Mouse (Mus musculus): ENCODE measurements around the gene Tcirg1. TPM values are rescaled to one million over a fixed set of nuclear protein-coding genes. Genes with fewer than 3 reads are reported as not detected.
A peak's percentile ranks its signal among the peaks of the same experiment; 100 is the strongest.

The Tcirg1 gene
- 31.4 and 45.2 TPM in 2 replicates for polyA plus RNA-seq (2012; rRNA removed)

- peak; percentile 66 for DNase-seq (ENCODE audit: low read depth)
- TF ChIP-seq POLR2A (IDR thresholded peaks at IDR 0.05; ENCODE audit: borderline replicate concordance, extremely low read depth, insufficient read depth, insufficient read length, poor library complexity, severe bottlenecking) (no peak), CTCF (IDR thresholded peaks at IDR 0.05; ENCODE audit: borderline replicate concordance, extremely low read depth, insufficient read depth, insufficient read length) (no peak)
These were observed at the start of gene Tcirg1 for GRCm38 (mm10) chr19:3906795-3907786. Gene Tcirg1, minus strand, starts transcription at chr19:3907133.

- no peak for TF ChIP-seq POLR2A (IDR thresholded peaks at IDR 0.05; ENCODE audit: borderline replicate concordance, extremely low read depth, insufficient read depth, insufficient read length, poor library complexity, severe bottlenecking)
- TF ChIP-seq CTCF (IDR thresholded peaks at IDR 0.05; ENCODE audit: borderline replicate concordance, extremely low read depth, insufficient read depth, insufficient read length): no peak
- no peak for DNase-seq (ENCODE audit: low read depth)
These were observed 48.9 kb upstream of the Tcirg1 start for GRCm38 (mm10) chr19:3955804-3956203.

- no peak for TF ChIP-seq POLR2A (IDR thresholded peaks at IDR 0.05; ENCODE audit: borderline replicate concordance, extremely low read depth, insufficient read depth, insufficient read length, poor library complexity, severe bottlenecking)
- no peak for TF ChIP-seq CTCF (IDR thresholded peaks at IDR 0.05; ENCODE audit: borderline replicate concordance, extremely low read depth, insufficient read depth, insufficient read length)
- DNase-seq (ENCODE audit: low read depth): no peak
These were observed 48.1 kb upstream of the Tcirg1 start for GRCm38 (mm10) chr19:3955033-3955432.

GRCm38 (mm10) chr19:3952099-3952498 lies 45.2 kb upstream of the Tcirg1 start:
- no peak for TF ChIP-seq CTCF (IDR thresholded peaks at IDR 0.05; ENCODE audit: borderline replicate concordance, extremely low read depth, insufficient read depth, insufficient read length)
- no peak for TF ChIP-seq POLR2A (IDR thresholded peaks at IDR 0.05; ENCODE audit: borderline replicate concordance, extremely low read depth, insufficient read depth, insufficient read length, poor library complexity, severe bottlenecking)
- DNase-seq (ENCODE audit: low read depth): no peak

- no peak for TF ChIP-seq POLR2A (IDR thresholded peaks at IDR 0.05; ENCODE audit: borderline replicate concordance, extremely low read depth, insufficient read depth, insufficient read length, poor library complexity, severe bottlenecking)
- TF ChIP-seq CTCF (IDR thresholded peaks at IDR 0.05; ENCODE audit: borderline replicate concordance, extremely low read depth, insufficient read depth, insufficient read length): no peak
- DNase-seq (ENCODE audit: low read depth): no peak
These were observed 44.5 kb upstream of the Tcirg1 start for GRCm38 (mm10) chr19:3951461-3951860.

GRCm38 (mm10) chr19:3950331-3950730 lies 43.4 kb upstream of the Tcirg1 start:
- no peak for DNase-seq (ENCODE audit: low read depth)
- no peak for TF ChIP-seq POLR2A (IDR thresholded peaks at IDR 0.05; ENCODE audit: borderline replicate concordance, extremely low read depth, insufficient read depth, insufficient read length, poor library complexity, severe bottlenecking)

- no peak for DNase-seq (ENCODE audit: low read depth)
- no peak for TF ChIP-seq CTCF (IDR thresholded peaks at IDR 0.05; ENCODE audit: borderline replicate concordance, extremely low read depth, insufficient read depth, insufficient read length)
- no peak for TF ChIP-seq POLR2A (IDR thresholded peaks at IDR 0.05; ENCODE audit: borderline replicate concordance, extremely low read depth, insufficient read depth, insufficient read length, poor library complexity, severe bottlenecking)
These were observed 41.6 kb upstream of the Tcirg1 start for GRCm38 (mm10) chr19:3948546-3948945.

GRCm38 (mm10) chr19:3947813-3948212 lies 40.9 kb upstream of the Tcirg1 start:
- no peak for TF ChIP-seq CTCF (IDR thresholded peaks at IDR 0.05; ENCODE audit: borderline replicate concordance, extremely low read depth, insufficient read depth, insufficient read length)
- no peak for TF ChIP-seq POLR2A (IDR thresholded peaks at IDR 0.05; ENCODE audit: borderline replicate concordance, extremely low read depth, insufficient read depth, insufficient read length, poor library complexity, severe bottlenecking)
- no peak for DNase-seq (ENCODE audit: low read depth)

GRCm38 (mm10) chr19:3946715-3947114 lies 39.8 kb upstream of the Tcirg1 start:
- DNase-seq (ENCODE audit: low read depth): peak; percentile 75
- no peak for TF ChIP-seq POLR2A (IDR thresholded peaks at IDR 0.05; ENCODE audit: borderline replicate concordance, extremely low read depth, insufficient read depth, insufficient read length, poor library complexity, severe bottlenecking)
- TF ChIP-seq CTCF (IDR thresholded peaks at IDR 0.05; ENCODE audit: borderline replicate concordance, extremely low read depth, insufficient read depth, insufficient read length): peak; percentile 92

GRCm38 (mm10) chr19:3945872-3946564 lies 39.1 kb upstream of the Tcirg1 start:
- no peak for DNase-seq (ENCODE audit: low read depth)
- no peak for TF ChIP-seq CTCF (IDR thresholded peaks at IDR 0.05; ENCODE audit: borderline replicate concordance, extremely low read depth, insufficient read depth, insufficient read length)
- no peak for TF ChIP-seq POLR2A (IDR thresholded peaks at IDR 0.05; ENCODE audit: borderline replicate concordance, extremely low read depth, insufficient read depth, insufficient read length, poor library complexity, severe bottlenecking)

GRCm38 (mm10) chr19:3942986-3943735 lies 36.2 kb upstream of the Tcirg1 start:
- TF ChIP-seq CTCF (IDR thresholded peaks at IDR 0.05; ENCODE audit: borderline replicate concordance, extremely low read depth, insufficient read depth, insufficient read length) (no peak), POLR2A (IDR thresholded peaks at IDR 0.05; ENCODE audit: borderline replicate concordance, extremely low read depth, insufficient read depth, insufficient read length, poor library complexity, severe bottlenecking) (no peak)
- no peak for DNase-seq (ENCODE audit: low read depth)
